Mouse (Mus musculus) heart, adult 8-10 months (tissue): ENCODE results near the gene Ip6k1. TPM values are rescaled to one million over a fixed set of nuclear protein-coding genes. Genes with fewer than 3 reads are reported as not detected.
"Not testable (repeated sequence)": the region's sequence is repeated elsewhere in the genome, so short reads cannot be mapped to it uniquely, and the experiment has no call there.

Source experiments
- DNase-seq: peaks from one replicate; pipeline ENCODE4 v3.0.0; 2022; ENCODE audit warnings: low spot score
- total RNA-seq, 4 experiments: library from RNA; stranded (reverse); gene quantifications; 2 replicates each; pipeline ENCODE4 v1.2.4; 2022

The Ip6k1 gene
- total RNA-seq, 4 experiments from 2014 or later = 32.4 to 54.1 (median 41.1) TPM

GRCm38 (mm10) chr9:107982681-107983346 is 19.5 kb upstream of the Ip6k1 start, which contains the start of gene Gm20661:
TSS of gene Gm20661 (plus strand) at chr9:107983058.
- DNase-seq = peak; percentile 88

GRCm38 (mm10) chr9:107983421-107983890 is 18.8 kb upstream of the Ip6k1 start:
- peak; percentile 92 for DNase-seq

- no peak for DNase-seq
Observed at GRCm38 (mm10) chr9:107984052-107984753, 18.1 kb upstream of the Ip6k1 start.

GRCm38 (mm10) chr9:107984754-107985055 is 17.6 kb upstream of the Ip6k1 start:
- no peak for DNase-seq

- peak; percentile 90 for DNase-seq
Observed at GRCm38 (mm10) chr9:107985131-107986119, 16.9 kb upstream of the Ip6k1 start, which contains the start of gene Inka1. TSS of gene Inka1 (minus strand) at chr9:107985879.

GRCm38 (mm10) chr9:107986376-107986775 is 15.9 kb upstream of the Ip6k1 start:
- DNase-seq = peak; percentile 86

DNA sequence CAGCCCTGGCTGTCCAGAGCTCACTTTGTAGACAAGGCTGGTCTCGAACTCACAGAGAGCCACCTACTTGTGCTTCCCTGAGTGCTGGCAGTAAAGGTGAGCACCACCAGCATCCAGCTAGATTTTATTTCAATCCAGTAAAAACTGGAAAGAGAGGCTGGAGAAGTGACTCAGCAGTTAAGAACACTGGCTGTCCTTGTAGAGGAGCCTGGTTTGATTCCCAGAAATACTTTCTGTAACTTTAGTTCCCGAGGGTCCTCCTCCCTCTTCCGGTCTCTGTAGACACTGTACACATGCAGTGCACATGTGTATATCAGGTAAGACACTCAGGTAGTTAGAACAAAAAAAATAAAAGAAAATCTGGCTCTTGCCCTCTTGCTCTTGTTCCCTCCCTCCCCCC is 14.4 kb upstream of the Ip6k1 start:
- DNase-seq = no peak

- no peak for DNase-seq
Observed at GRCm38 (mm10) chr9:107992197-107992596, 10.1 kb upstream of the Ip6k1 start, which contains the start of gene Cdhr4. TSS of gene Cdhr4 (plus strand) at chr9:107992497.

- DNase-seq = no peak
Observed at GRCm38 (mm10) chr9:107993013-107993412, 9.3 kb upstream of the Ip6k1 start.

- no peak for DNase-seq
Observed at GRCm38 (mm10) chr9:107994464-107994863, 7.8 kb upstream of the Ip6k1 start.

DNA sequence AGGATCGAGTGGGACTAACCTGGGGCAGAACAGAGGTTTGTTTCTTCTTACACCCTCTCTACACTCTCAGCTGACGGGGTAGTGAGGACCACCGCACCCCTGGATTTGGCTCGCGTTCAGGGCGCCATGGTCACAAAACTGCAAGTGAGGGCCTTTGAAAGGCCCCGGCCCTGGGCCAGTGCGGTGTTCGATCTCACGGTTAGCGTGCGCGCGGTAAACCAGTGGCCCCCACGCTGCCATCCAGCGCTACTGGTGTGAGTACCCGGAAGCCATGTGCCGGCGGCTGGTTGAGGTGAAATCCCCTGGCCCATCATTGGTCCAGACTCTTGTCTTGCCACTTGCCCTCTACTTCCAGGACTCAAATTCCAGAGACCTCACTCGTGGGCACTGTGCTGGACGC is 6.8 kb upstream of the Ip6k1 start:
- no peak for DNase-seq

GRCm38 (mm10) chr9:107996049-107996448 is 6.3 kb upstream of the Ip6k1 start, which contains the start of gene Gm20662:
TSS of gene Gm20662 (plus strand) at chr9:107996349.
- DNase-seq = no peak

DNA sequence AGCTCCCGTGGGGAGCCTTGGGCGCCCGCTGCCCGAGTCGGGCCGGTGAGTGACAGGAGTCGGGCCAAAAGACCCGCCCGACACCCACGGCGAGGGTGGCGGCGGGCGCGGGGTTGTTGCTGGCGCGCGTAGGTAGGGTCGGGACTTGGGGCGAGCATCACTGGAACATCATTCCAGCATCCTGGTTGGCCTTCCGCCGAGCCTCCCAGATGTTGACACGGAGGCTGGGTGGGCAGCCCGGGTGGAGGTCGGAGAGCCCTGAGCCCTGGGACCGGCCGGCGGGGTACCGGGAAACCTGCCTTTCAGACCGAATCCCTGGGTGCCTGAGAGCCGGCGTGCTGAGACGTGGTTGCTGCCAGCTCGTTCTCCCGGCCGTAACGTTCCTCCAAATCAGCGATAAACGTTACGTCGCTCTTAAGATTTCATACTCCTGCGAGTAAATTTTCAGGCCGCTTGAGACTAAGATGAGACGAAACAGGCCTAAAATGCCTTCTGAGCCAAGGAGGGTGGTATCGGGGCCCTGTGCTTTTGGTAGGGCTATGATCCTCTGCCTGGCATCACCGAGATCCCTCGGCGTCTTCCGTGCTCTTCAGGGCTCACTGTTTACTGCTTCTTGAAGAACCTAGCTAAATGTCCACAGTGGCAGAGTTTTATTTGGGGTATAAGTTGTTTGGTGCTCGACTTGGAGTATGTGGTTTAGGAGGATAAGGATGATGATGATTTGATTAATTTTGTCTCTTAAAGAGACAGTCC is 653 bp downstream of the Ip6k1 start:
- DNase-seq = no peak

DNA sequence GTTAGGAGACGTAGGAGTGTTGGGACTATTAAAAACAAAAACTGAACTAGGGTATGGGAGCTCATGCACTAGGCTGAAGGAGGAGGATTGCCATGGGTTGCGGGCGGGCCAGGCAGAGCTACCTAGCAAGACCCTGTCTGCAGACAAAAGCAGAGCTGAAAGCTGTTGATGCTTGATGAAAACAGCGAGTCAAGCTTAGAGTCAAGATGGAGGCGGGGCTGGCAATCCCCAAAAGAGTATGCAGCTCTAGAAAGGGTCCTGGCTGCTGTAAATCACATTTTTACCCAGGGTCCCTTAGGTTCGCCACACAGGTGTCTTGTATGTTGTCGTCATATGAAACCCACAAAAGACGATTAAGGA is 1.2 kb downstream of the Ip6k1 start:
- no peak for DNase-seq

GRCm38 (mm10) chr9:108008041-108008440 is 5.7 kb downstream of the Ip6k1 start:
- no peak for DNase-seq

DNA sequence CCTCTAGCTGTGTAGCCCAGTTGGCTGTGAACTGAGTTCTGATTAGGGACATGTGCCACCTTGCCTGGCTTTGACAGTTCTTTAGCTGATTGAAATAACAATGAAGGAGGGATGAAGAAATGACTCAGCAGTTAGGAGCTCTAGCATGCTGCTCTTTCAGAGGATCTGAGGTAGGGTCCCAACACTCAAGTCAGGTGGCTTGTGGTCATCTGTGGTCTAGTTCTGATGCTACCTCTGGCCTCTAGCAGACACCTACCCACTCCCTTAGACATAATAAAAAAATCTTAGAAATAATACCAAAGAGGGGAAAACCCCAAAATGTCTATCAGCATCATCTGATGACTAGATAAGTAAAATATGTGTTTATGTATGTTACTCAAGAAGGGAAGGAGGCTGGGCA is 8.1 kb downstream of the Ip6k1 start:
- DNase-seq = no peak

DNA sequence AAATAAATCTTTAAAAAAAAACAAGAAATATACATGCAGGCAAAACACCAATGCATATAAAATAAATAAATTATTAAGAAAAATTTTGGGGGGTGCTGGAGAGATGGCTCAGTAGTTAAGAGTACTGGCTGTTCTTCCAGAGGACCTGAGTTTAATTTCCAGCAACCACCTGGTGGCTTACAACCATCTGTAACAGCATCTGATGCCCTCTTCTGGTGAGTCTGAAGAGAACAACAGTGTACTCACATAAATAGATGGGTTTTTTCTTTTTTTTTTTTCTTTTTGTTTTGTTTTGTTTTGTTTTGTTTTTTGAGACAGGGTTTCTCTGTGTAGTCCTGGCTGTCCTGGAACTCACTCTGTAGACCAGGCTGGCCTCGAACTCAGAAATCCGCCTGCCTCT is 11.3 kb downstream of the Ip6k1 start:
- DNase-seq = not testable (repeated sequence)

- no peak for DNase-seq
Observed at GRCm38 (mm10) chr9:108017127-108017526, 14.8 kb downstream of the Ip6k1 start.

DNA sequence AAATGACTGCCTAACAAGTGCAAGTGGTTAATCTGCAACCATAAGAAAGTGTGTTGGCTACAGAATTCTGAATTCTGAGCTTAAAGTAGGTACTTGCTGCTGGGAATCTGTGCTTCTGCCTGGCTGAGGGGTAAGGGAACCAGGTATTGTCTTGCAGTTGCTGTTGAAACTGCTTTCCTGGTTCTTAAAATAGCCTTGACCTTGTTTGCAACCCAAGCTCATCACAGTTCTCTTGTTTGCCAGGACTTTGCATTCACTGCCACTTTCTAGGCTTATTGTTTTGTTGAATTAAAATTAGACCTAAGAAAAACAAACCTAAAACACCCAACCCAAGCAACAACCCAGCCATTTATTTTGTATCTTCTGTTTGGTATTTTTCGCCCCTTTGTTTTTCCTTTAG is 18.4 kb downstream of the Ip6k1 start:
- no peak for DNase-seq

- DNase-seq = no peak
Observed at GRCm38 (mm10) chr9:108023216-108023615, 20.9 kb downstream of the Ip6k1 start.

DNA sequence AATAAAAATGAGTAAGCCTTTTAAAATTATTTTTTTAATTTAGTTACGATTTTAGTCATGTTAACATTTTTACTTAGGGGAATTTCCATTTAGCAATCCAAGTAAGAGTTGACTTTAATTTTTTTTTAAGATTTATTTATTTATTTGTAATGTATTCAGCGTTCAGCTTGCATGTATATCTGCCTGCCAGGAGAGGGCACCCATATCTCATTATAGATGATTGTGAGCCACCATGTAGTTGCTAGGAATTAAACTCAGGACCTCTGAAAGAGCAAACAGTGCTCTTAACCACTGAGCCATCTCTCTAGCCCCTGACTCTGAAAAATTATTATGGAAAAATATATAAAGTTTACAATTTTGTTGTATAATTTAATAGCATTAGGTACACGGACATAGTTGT is 24.3 kb downstream of the Ip6k1 start:
- no peak for DNase-seq
